Mouse (Mus musculus) heart, postnatal 4 days (tissue): ENCODE results near the gene Actr5. TPM values are rescaled to one million over a fixed set of nuclear protein-coding genes. Genes with fewer than 3 reads are reported as not detected.

Experiments used
- DNase-seq: peaks from one replicate; pipeline ENCODE4 v3.0.0; 2021
- total RNA-seq, 2 experiments: library from RNA; stranded (reverse); gene quantifications; 2 replicates each; pipeline ENCODE4 v1.2.3; 2021

Actr5 gene
- total RNA-seq, 2 experiments from 2014 or later, result 9.0 to 9.4 TPM

GRCm38 (mm10) chr2:158614418-158614955 is 10.2 kb upstream of the Actr5 start:
- DNase-seq, result no peak

GRCm38 (mm10) chr2:158615161-158615680 is 9.5 kb upstream of the Actr5 start:
- no peak for DNase-seq

DNA sequence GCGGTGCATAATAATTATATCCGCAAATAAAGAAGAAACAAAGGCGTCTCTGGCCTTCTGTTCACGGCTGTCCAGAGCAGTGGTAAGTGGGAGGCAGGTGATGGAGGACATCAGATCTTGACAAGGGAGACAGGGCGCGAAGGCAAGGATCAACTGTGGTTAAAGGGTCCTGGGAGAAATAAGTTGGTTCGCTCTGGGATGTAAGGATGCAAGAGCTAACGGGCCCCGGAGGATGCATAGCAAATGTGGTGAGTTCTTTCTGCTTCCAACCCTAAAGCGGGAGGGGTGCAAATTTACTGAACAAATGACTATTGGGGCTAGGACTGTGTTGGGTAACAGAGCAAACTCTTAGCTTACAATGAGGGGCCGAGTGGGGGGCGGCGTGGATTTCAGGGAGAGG is 9.0 kb upstream of the Actr5 start:
- DNase-seq, result no peak

DNA sequence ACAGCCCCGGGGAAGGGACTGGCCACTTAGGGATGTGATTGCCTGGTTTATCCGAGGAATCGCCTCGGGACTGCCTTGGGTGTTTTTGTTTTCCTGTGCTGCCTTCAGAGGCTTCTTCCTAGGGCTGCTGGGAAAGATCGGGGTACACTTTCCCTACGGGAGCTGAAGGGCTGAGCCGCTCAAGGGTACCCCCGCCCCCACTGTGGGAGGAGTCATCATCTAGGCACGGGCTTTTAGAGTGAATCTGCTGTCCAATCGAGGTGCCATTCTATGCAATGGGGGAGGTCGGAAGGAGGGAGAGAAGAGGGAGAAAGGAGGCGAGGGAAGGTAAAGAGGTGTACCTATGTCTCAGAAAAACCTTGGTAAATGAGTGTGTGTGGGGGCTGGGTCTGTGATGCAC is 8.4 kb upstream of the Actr5 start:
- DNase-seq, result no peak

- DNase-seq, result no peak
Observed at GRCm38 (mm10) chr2:158616790-158617189, 7.9 kb upstream of the Actr5 start.

GRCm38 (mm10) chr2:158625231-158625630 is 543 bp downstream of the Actr5 start:
- no peak for DNase-seq

DNA sequence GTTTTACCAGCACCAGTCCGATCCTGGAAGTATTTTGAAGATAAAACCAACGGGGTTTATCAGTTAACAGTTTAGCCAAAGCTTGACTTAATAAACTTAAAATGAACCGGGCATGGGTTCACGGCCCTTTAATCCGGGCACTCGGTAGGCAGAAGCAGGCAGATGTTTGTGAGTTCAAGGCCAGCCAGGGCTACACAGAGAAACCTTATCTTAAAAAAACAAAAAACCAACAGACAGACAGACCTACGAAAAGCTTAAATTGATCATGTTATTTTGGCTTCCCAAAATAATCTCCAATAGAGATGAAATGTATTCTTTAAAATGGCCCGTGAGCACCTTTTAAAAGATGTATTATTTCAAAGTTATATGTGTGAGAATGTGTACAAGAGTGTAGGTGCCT is 1.0 kb downstream of the Actr5 start:
- no peak for DNase-seq

DNA sequence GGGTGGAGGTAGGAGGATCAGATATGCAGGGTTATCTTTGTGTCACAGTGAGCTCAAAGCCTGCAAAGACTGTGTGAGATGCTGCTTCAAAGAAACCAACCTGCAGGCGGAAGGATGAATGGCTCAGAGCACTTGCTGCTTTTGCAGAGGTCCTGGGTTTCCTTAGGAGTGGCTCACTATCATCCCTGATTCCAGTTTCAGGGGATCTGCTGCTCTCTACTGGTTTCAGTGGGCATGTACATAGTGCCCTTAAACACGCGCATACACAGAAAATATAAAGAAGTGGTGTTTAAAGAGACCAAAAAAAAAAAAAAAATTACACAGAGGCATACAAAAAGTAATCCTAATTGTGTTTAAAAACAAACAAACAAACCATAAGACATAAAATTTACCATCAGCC is 4.2 kb downstream of the Actr5 start:
- no peak for DNase-seq

GRCm38 (mm10) chr2:158629414-158629813 is 4.7 kb downstream of the Actr5 start:
- DNase-seq, result peak; percentile 35

DNA sequence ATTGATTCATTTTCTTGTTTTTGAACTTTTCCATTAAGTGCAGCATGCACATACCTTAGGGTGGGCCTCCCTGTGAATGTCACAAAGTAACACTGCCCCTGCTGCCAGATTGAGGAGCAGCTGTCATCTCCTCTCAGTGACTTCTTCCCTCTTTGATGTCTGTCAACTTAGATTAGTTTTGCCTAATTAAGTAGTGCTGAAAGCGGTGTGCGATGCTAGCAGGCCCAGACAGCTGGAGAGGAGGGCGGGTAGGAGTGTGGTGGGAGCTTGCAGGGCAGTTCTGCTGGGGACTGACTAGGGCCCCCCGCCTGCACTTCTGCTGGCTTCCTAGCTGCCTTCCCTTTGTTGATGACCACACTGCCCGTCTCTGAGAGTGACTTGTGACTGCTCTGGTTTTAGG is 7.2 kb downstream of the Actr5 start:
- no peak for DNase-seq

DNA sequence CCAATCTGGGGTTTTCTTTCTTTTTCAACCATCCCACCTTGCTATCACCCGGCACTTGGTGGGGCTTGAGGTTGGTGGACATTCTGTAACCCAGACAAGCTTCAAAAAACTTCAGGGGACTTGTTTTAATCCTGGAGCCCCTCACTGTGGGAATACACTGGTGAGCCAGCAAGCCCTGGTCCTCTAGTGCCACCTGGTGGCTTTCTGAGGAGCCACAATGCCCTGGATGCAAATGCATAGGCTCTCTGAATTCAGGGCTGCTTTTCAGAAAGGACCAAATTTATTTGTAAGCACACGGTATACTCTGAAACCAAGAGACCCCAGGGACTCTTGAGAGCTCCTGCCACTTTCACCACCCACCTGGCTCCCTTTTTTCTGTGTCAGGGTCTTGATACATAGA is 17.2 kb downstream of the Actr5 start:
- DNase-seq, result peak; percentile 76

DNA sequence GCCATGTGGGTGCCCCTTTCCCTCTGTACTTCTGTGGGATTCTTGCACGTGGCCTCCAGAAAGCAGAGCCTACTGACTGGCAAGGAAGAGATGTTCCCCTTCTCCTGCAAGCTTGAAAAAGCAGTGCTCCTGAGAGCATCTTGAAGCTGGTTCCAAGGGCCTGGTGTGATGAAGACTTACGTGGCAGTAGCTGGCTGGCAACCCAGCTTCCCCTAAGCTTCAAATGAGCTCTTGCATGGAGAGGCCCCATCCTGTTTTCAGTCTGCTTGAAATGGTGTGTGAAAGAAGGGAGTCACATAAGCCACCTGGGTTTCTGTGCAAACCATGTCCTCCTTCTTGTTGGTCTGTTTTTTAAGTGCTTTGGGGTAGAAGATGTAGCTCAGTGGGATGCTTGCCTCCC is 17.9 kb downstream of the Actr5 start:
- DNase-seq, result no peak

DNA sequence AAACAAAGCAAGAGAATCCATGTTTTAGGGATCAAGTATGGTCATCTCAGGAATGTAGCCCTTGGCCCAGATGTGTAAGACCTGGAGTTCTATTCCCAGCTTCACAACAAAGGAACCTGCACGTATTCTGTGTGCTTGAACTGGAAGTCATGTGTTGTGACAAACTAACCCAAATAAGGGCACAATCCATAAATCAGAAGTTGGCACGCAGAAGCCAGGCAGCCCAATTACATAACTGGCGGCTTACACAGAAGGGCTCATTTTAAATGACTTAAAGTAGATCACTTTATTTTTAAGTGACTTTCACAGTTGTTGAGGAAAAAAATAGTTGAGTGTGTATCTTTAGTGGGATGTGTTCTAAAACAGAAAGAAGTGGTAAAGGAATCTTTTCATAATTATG is 19.1 kb downstream of the Actr5 start:
- no peak for DNase-seq

- DNase-seq, result no peak
Observed at GRCm38 (mm10) chr2:158651159-158651908, 26.6 kb downstream of the Actr5 start.

GRCm38 (mm10) chr2:158652985-158653384 is 28.3 kb downstream of the Actr5 start:
- peak; percentile 80 for DNase-seq

- peak; percentile 29 for DNase-seq
Observed at GRCm38 (mm10) chr2:158654717-158655116, 30.0 kb downstream of the Actr5 start.

GRCm38 (mm10) chr2:158655806-158656205 is 31.1 kb downstream of the Actr5 start:
- no peak for DNase-seq

DNA sequence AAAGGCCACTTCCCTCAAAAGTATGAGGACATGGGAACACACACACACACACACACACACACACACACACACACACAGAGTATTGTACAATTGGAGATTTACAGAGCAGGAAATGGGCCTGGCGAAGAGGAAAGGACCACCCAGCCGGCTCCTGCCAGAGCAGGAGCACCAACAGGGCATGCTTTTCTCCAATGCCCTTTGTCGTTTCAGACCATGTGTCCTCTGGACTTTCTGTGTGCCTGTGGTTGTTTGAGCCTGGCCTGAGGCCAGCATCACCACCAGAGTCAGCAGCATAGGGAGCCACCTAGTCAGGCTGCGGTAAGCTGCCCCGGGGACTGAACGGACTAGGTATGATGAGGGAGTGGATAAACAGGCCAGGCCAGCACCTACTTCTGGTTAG is 34.1 kb downstream of the Actr5 start:
- DNase-seq, result peak; percentile 32

DNA sequence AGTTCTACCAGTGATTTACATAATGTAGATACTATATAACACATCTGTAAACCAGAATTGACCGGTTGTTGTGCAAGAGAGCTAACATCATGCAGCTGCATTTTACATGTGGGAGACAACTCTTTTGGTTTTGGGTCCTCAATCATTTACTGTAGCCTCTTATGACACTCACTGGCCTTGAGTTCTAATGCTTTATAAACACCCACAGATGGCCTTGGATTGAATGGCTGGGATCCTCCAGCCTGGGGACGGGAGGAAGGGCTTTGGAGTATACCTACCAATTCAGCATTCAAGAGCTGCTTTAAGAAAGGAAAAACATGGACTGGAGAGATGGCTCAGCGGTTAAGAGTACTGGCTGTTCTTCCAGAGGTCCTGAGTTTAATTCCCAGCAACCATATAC is 34.7 kb downstream of the Actr5 start:
- DNase-seq, result no peak

DNA sequence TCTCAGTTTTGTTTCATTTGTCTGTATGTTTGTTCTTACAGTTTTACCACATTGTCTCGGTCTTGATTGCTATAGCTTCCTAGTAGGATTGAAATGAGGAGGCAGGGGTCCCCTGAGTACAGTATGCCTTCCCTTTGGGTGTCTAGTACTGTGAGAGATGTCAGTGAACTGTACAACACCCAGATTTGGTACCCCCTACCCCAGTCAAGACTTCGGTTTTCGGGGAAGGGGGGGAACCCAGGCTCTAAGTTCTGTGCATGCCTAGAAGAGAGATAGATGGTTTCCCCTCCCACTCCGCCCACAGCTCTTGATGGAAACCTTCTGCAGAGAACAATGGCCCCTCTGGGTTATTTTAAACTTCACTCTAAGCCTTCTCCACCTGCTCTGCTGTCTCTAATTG is 40.4 kb downstream of the Actr5 start, which contains the start of gene Ppp1r16b:
Gene Ppp1r16b (plus strand): TSS at position 301 of the 400 bp plus-strand sequence.
- no peak for DNase-seq

GRCm38 (mm10) chr2:158666071-158666800 is 41.5 kb downstream of the Actr5 start:
- DNase-seq, result no peak

DNA sequence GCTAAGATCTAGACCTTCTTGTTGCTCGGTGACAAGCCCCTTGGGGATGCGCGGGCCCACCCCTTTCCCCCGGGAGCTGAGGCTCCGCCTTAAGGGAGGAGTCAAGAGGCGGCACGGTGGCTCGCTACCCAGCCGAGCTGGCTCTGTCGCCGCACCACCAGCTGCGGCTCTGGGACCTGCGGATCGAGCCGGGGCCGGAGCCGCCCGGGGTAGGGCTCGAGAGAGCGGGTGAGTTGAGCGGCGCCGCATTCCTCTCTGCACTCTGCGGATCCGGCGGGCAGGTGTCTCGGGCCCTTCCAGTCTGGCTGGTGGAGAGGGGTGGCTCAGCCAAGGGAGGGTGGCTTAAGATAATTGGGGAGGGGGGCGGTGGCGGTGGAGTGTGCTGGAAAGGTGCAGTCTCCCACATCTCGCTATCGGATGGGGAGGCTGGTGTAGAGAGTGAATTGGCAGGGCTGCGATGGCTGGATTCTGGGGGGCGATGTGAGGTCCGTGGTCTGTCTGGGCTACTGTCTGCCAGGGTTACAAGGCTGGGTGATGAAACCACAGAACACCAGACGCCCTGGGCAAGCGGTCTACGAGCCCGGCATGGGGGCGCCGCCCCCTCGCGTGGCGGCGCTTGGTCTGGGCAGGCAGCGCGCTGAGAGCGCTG is 42.5 kb downstream of the Actr5 start:
- peak; percentile 57 for DNase-seq
